Mouse (Mus musculus): ENCODE data around the gene Prkce. TPM values are rescaled to one million over a fixed set of nuclear protein-coding genes. Genes with fewer than 3 reads are reported as not detected.

Prkce gene
- total RNA-seq, 1 experiment from 2014 or later: 6.4 TPM

DNA sequence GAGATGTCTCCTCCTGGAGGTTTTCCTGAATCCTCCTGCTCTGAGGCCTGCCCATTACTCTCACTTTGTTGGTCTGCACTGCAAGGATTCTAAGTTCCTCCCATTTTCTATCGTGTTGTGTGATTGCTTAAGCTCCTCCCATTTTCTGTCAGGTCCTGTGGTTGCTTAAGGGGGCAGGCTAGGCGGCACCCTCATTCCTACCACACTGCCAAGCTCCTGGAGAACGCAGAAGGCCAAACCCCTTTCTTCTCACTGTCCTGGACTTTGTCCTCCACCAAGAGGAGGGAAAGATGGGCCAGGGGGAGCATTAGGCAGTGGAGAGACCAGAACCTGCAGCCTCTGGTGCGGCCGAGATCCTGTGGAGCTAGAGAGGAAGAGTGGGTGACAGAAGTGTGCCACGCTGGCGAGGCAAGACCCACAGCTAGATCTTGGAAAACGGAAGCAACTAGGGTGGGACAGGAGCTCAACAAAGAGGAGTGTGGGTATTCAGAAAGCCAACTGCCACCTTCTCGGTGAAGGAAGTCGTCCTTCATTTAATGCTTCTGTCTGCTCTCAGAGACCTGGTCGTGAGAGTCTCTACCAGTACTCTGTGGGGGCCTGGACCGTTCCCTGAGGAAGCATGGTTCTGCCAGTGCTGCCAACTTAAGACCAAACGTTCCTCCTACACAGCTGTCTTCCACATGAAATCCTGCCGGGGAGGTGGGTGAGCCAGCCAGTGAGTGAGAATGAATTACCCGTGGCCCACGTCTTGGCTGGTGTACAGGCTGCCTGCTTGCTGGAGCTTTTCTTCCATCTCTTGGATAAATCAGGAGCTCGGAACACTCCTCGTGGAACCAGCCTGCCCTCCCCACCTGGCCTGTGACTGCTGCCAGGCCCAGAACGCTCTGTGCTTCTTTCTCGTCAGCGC is 82.2 kb downstream of the Prkce start:
- ATAC-seq (replicated peaks; ENCODE audit: low read depth, poor library complexity, severe bottlenecking): peak; percentile 83

- ATAC-seq (replicated peaks; ENCODE audit: low read depth, poor library complexity, severe bottlenecking): no peak
These were observed 82.9 kb downstream of the Prkce start for GRCm38 (mm10) chr17:86250406-86250905.

- ATAC-seq (replicated peaks; ENCODE audit: low read depth, poor library complexity, severe bottlenecking): no peak
These were observed 86.3 kb downstream of the Prkce start for GRCm38 (mm10) chr17:86253884-86254283.

- no peak for ATAC-seq (replicated peaks; ENCODE audit: low read depth, poor library complexity, severe bottlenecking)
These were observed 86.7 kb downstream of the Prkce start for GRCm38 (mm10) chr17:86254285-86254684.

GRCm38 (mm10) chr17:86254978-86255377 is 87.4 kb downstream of the Prkce start:
- ATAC-seq (replicated peaks; ENCODE audit: low read depth, poor library complexity, severe bottlenecking): no peak

DNA sequence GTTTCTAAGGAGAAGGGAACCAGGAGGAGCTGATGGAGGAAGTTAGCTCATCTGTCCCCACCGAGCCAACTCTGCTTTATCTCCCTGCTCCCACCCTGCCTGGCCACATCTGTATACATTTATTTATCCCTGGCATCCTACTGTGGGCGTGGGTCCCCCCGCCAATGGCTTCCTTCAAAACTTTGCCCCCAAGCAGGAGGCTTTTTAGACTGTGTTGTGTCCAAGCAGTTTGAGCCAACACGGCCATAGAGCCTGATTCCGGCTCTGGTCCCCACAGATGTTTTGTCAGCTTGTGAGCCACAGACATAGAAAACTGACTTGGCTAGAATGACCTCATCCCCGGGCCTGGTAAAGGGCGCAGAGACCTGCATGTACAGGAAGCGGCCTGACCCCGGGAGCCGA is 89.1 kb downstream of the Prkce start:
- ATAC-seq (replicated peaks; ENCODE audit: low read depth, poor library complexity, severe bottlenecking): no peak

DNA sequence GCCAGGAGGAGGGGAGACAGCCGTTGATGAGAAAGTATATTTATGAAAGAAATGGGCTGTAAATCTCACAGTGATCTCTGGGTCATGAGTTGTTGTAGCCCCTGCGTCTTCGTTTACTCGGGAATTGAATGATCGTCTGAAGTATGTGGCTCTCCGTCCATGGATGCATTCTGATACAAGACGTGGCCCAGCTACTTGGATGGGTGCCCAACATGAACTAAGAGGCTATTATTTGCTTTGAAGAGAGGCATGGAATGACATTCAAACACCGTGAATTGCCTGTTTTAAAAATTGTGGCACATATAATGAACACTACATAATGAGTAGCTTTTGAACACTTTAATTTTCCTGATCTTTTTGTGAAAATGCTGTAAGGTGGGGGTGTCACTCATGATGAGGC is 93.5 kb downstream of the Prkce start:
- ATAC-seq (replicated peaks; ENCODE audit: low read depth, poor library complexity, severe bottlenecking): no peak

DNA sequence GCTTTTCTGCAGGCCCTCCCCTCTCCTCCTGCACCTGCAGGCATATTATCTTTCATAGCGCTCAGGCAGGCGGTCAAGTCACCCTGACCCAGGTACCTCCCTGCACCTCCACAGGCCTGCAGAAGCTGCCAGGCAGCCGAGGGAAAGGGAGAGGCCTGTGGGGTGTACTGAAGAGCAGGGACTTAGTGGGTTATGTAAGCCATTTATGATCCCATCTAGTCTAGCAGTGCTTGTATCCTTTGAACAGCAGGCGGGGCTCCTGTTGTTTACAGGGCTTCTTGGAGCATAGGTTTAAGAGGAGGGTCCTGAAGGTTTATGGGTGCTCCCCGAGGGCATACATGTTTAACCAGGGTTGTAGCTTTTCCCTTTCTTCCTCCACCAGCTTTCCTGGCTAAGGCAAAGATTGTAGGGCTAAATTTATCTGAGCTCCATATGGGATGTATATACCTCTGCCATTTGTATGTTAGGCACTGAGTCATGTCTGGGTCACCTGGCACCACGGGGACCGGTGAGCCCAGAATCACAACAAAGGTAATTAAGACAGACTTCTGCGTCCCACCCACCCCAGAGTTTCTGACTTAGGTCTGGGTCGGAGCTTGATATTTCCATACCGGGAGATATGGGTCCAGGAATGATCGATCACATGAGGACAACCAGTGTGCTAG is 96.5 kb downstream of the Prkce start:
- no peak for ATAC-seq (replicated peaks; ENCODE audit: low read depth, poor library complexity, severe bottlenecking)

GRCm38 (mm10) chr17:86266051-86266450 is 98.5 kb downstream of the Prkce start:
- no peak for ATAC-seq (replicated peaks; ENCODE audit: low read depth, poor library complexity, severe bottlenecking)

- ATAC-seq (replicated peaks; ENCODE audit: low read depth, poor library complexity, severe bottlenecking): 0 out of 2 replicates have a peak, but pooled peaks have one; percentile 42
These were observed 99.7 kb downstream of the Prkce start for GRCm38 (mm10) chr17:86267126-86267760.

- no peak for ATAC-seq (replicated peaks; ENCODE audit: low read depth, poor library complexity, severe bottlenecking)
These were observed 102.1 kb downstream of the Prkce start for GRCm38 (mm10) chr17:86269639-86270038.

GRCm38 (mm10) chr17:86270523-86270922 is 102.9 kb downstream of the Prkce start:
- ATAC-seq (replicated peaks; ENCODE audit: low read depth, poor library complexity, severe bottlenecking): no peak

GRCm38 (mm10) chr17:86271277-86271676 is 103.7 kb downstream of the Prkce start:
- ATAC-seq (replicated peaks; ENCODE audit: low read depth, poor library complexity, severe bottlenecking): 0 out of 2 replicates have a peak, but pooled peaks have one; percentile 29

DNA sequence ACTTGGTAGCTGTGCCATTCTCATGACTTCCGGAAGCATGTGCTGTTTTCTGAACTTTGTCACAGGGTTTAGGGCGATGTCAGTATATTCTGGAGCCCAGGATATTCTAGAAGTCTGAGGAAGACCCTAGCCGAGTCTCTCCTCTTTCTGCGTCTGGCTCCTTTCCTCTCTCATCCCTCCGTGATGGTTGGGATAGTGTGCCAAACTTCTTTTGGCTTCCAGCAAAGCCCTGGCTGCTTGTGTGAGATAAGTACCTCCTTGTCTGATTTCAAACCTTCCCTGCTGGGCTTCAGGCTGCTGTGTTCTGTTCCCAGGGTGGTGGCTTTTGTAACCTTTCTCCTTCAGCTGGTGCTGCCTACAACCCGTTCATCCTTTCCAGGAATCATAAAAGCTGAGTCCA is 105.4 kb downstream of the Prkce start:
- no peak for ATAC-seq (replicated peaks; ENCODE audit: low read depth, poor library complexity, severe bottlenecking)

DNA sequence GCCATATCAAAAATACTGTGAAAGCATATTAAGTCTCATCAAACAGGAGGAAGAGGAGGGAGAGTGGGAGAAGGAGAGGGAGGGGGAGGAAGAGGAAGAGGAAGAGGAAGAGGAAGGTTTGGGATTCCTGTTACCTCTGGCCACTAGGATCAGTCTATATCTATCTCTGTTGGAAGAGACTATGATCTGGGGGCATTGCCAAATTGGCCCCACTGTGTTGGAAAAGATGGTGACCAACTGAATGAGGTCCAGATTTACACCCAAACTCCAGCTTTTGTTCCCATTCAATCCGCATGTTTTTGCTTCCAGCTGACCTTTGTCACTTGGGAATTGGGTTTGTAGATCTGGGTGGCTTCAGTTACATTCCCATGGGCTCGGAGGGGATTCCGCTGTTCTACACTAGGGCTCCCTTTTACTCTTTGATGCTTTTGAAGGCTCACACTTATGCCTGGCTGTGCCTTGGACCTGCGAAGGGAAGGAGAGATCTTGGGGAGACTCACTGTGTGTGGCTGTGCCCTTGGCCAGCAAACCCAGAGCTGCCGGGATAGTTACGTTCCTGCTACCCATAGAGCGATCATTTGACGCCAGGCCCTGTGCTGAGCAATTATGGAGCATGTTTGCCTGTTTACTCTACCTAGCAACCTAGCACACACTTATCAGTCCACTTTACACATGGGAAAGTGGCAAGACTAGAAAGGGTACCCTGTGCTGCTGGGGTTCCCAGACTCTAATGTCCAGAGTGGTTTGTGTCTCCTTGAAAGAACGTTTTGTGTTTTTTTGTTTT is 106.2 kb downstream of the Prkce start:
- ATAC-seq (replicated peaks; ENCODE audit: low read depth, poor library complexity, severe bottlenecking): no peak

DNA sequence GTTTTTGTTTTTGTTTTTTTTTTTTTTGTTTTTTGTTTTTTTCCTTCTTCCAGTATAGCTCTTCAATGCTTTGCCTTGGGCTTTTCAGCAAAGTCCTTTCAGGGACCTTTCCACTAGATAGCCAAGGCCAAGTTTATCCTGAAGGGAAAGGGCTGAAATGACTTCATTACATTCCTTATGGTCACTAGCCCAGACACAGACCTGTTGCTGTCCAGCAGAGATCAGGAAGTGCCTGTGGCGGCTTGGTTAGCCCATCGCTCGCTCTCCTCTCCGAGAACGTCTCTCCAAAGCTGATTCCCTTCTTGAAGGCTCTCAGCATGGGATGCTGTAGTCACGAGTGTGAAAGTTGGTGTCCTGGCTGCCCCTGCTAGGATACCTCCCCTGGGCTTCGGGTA is 106.8 kb downstream of the Prkce start:
- ATAC-seq (replicated peaks; ENCODE audit: low read depth, poor library complexity, severe bottlenecking): no peak

- ATAC-seq (replicated peaks; ENCODE audit: low read depth, poor library complexity, severe bottlenecking): no peak
These were observed 108.8 kb downstream of the Prkce start for GRCm38 (mm10) chr17:86276381-86276780.

GRCm38 (mm10) chr17:86277032-86277798 is 109.6 kb downstream of the Prkce start:
- ATAC-seq (replicated peaks; ENCODE audit: low read depth, poor library complexity, severe bottlenecking): no peak; the same call in 1 of the 2 replicates

GRCm38 (mm10) chr17:86277999-86278526 is 110.5 kb downstream of the Prkce start:
- peak; percentile 90 for ATAC-seq (replicated peaks; ENCODE audit: low read depth, poor library complexity, severe bottlenecking)
